Mouse (Mus musculus): ENCODE results near the gene Txndc11.
A peak's percentile ranks its signal among the peaks of the same experiment; 100 is the strongest.

The Txndc11 gene

GRCm38 (mm10) chr16:11104905-11105304 is 29.5 kb downstream of the Txndc11 start:
- DNase-seq (ENCODE audit: low read depth, low spot score), result no peak

- no peak for DNase-seq (ENCODE audit: low read depth, low spot score)
These were observed 37.1 kb downstream of the Txndc11 start for GRCm38 (mm10) chr16:11097301-11097700.

DNA sequence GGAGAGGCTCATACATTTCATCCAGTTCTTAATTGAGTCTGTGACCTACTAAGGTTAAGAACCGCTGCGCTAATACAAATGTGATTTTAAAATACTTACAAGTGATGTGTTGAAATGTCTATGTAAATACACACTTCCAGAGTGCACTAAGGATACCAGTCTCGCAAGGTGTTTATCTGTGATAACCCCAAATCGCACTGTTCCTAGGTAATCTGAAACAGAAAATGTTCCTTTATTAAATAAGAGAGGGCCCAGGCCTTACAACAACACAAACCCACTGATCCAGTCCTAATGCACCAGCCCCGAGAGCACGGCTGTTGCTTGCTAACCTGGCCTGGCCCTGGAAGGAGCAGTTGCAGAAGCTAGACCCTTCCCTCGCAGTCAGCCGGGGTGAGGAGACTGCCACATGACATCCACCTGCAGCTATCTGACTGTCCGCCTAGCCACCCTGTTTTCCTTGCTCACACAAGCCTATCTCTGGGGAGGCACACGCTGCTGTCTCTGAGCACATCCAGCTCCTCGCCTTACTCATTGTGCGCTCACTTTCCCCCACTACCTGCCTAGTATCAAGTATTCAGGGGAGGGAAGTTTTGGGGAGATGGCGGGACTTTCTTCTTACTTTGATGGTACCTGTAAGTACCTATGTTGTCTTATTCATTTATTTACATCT is 40.6 kb downstream of the Txndc11 start:
- DNase-seq (ENCODE audit: low read depth, low spot score), result no peak

DNA sequence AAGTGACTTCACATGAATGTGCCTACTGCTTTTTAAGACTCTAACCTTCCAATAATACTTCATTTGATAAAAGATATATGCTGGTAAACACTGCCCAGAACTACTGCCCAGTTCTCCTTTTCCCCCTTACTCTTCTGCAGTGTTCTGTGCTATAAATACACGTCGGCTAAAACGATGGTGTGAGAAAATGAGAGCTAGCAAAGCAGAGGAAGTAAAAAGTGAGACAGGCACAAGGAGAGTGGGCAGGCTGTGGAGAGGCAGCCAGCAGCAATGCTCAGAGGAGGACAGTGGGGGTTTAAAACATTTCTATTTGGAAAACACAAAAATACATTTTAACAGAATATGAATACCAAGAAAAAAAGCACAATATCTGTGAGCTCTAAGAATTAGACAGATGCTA is 41.9 kb downstream of the Txndc11 start:
- DNase-seq (ENCODE audit: low read depth, low spot score), result no peak

- no peak for DNase-seq (ENCODE audit: low read depth, low spot score)
These were observed 42.4 kb downstream of the Txndc11 start for GRCm38 (mm10) chr16:11092061-11092460.

- DNase-seq (ENCODE audit: low read depth, low spot score), result no peak
These were observed 43.4 kb downstream of the Txndc11 start for GRCm38 (mm10) chr16:11090836-11091570.

DNA sequence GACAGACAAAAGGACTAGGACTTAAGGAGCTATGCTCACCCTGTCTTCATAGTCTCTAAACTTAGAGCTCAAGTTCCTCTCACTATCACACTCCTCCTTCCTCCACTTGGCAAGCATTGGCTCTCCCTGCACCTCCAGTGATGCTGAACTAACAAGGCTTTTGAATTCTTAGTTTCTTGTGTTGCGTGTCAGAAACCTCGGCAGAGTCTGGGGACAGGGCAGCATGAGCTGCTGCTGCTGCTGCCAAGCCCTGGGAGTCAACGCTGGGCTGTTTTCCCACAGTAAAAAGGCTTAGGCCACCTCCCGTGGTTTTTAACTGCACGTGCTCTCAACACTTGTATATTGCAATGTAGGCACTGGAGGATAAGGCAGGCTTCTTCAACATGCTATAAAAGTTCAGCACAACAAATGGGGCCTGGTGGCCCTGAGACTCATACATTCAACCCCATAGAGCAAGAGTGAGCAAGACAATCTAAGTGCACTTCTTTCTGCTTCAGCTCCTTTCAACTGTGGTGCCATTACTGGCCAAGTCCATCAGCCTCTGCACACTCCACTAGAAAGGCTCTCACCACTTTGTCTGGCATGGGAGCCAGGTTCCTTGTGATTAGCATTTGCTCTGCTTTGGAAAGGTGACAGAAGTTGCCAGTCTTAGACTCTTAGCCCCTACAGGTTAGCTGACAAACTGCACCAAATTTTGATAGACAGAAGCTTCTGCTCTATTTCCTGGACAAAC is 47.4 kb downstream of the Txndc11 start:
- no peak for DNase-seq (ENCODE audit: low read depth, low spot score)

DNA sequence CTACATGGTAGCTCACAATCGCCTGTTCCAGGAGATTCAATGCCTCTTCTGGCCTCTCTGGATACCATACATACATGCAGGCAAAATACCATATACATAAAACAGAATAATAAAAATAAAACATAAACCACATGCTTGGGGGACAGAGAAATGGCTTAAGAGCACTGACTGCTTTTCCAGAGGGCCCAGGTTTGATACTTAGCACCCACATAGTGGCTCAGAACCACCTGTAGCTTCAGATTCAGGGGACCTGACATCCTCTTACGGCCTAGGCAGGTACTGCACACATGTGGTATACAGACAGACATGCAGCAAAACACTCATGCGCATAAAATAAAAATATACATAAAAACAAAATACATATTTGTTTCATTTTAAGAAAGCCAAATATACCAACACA is 48.2 kb downstream of the Txndc11 start:
- no peak for DNase-seq (ENCODE audit: low read depth, low spot score)

- DNase-seq (ENCODE audit: low read depth, low spot score), result no peak
These were observed 50.3 kb downstream of the Txndc11 start for GRCm38 (mm10) chr16:11084181-11084580.

- no peak for DNase-seq (ENCODE audit: low read depth, low spot score)
These were observed 56.1 kb downstream of the Txndc11 start for GRCm38 (mm10) chr16:11078216-11078869.

- no peak for DNase-seq (ENCODE audit: low read depth, low spot score)
These were observed 56.7 kb downstream of the Txndc11 start for GRCm38 (mm10) chr16:11077601-11078201.

DNA sequence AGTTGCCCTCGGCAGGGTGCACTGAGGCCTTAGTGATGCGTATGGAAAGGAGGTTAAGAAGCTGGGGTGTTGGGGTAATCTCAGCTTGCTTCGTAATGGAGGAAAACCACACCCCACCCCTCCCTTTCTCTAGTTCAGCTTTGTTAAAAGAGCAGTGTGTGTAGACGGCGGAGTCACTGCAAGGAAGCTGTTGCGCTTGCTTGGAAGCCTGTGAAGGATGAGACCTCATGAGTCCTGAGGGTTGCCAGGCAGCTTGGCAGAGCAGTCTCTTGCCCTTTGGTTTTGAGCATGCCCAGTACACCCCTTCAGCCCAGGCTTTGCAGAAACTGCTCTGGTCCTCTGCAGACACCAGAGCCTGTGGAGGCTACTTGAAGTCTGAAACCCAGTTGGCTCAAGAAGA is 61.4 kb downstream of the Txndc11 start:
- DNase-seq (ENCODE audit: low read depth, low spot score), result no peak

DNA sequence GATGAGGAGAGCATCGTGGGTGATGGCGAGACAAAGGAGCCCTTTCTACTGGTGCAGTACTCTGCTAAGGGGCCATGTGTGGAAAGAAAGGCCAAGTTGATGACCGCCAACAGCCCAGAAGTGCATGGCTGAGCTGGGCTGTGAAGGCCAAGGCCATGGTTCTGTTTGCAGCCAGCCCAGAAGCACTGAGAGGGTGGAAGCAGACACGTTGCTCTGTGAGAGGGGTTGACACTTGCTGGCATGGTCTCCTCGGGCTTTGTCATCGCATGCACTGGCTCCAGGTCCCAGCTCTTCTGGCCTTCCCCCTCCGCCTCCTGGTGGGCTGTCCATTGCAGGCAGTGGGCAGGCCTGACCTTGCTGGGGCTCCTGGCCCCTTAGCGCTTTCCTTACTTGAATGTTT is 62.0 kb downstream of the Txndc11 start:
- DNase-seq (ENCODE audit: low read depth, low spot score), result no peak

GRCm38 (mm10) chr16:11071887-11072286 is 62.6 kb downstream of the Txndc11 start:
- no peak for DNase-seq (ENCODE audit: low read depth, low spot score)

DNA sequence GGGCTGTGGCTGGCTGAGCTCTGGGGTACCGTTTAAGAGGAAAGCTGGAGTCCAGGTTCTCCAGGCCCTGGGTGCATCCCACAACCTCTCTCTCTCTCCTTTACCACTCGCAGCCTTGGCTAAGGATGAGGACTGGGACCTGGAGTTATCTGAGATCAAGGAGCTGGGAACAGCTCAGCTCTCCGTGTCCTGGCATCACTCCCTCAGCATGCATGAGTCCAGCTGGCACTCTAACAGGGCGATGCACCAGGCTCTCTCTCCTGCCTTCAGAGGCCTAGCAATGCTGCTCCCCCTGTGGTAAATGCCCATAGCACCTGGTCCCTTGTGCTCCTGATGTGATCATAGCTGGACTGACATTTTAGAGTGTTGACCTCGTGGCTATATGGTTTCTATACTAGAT is 63.3 kb downstream of the Txndc11 start:
- no peak for DNase-seq (ENCODE audit: low read depth, low spot score)

- no peak for DNase-seq (ENCODE audit: low read depth, low spot score)
These were observed 64.6 kb downstream of the Txndc11 start for GRCm38 (mm10) chr16:11069710-11070420.

DNA sequence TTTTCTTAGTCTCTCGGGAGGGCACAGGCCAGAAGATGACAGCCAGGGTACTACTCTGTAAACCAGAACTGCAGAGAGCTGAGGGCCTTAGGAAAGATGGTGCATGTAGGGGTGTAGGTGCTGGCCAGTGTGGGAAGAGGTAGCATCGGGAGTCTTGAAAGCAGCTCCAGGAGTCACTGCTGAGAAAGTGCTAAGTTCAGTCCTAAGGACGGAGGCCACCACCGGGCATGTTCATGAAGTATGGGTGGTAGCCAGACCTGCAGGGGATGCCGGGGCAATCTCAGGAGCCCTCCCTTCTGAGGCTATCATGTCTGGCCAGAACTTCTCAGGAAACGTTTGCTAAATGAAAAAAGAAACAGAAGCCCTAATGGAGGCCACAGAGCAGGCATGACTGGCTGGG is 65.2 kb downstream of the Txndc11 start:
- no peak for DNase-seq (ENCODE audit: low read depth, low spot score)

DNA sequence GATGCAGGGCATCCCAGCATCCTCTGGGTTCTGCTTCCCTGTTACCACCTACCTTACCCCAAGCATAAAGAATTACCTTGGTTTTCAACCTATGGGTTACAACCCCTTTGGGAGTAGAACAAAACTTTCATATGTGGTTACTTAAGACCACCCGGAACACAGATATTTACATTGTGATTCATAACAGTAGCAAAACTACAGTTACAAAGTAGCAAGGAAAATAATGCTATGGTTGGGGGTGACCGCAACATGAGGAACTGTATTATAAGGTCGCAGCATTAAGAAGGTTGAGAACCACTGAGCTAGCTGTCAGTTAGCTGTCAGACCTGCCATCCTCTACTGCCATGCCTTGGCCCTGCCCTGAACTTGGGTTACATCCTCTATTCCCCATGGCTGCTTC is 65.8 kb downstream of the Txndc11 start:
- DNase-seq (ENCODE audit: low read depth, low spot score), result no peak

DNA sequence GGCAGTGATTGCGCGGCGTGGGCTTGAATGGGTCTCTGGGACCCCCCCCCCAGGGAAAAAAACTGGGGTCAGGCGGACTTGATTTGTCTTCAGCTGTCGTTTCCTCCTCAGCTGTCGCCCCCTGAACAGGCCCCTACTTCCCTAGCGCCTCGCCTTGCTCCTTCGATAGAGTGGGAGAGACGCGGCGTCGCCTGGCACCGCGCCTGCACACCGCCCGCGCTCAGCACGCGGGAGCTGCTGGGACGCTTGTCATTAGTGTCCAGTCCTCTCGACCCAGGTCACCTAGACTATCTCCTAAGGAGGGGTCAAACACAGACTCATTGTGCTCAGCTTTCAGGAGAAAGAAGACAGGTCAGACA is 67.6 kb downstream of the Txndc11 start:
- DNase-seq (ENCODE audit: low read depth, low spot score), result no peak

GRCm38 (mm10) chr16:11066029-11066832 is 68.2 kb downstream of the Txndc11 start, which contains the start of gene Litaf:
Gene Litaf, minus strand, starts transcription at chr16:11066157.
- peak; percentile 89 for DNase-seq (ENCODE audit: low read depth, low spot score)
